Mouse (Mus musculus) kidney, embryonic 14.5 days (tissue): ENCODE measurements around the gene Tbx4. TPM values are rescaled to one million over a fixed set of nuclear protein-coding genes. Genes with fewer than 3 reads are reported as not detected.
A peak's percentile ranks its signal among the peaks of the same experiment; 100 is the strongest.

Source experiments
- ATAC-seq: fragments of 200-750 bp; cut with Nextera tagmentation; 2 replicates; pipeline ENCODE4 v1.8.0; 2017; ENCODE audit warnings: moderate number of reproducible peaks, mild to moderate bottlenecking, moderate TSS enrichment, moderate library complexity; ENCODE audit not compliant: low FRiP score, low TSS enrichment
- H3K27ac ChIP-seq: fragments of 300-500 bp; sonication (generic); 2 replicates; pipeline ENCODE4 v1.5.1; 2014; ENCODE audit warnings: low read depth, mild to moderate bottlenecking, low read length, moderate library complexity, mixed read lengths
- H3K27me3 ChIP-seq: fragments of 300-500 bp; sonication (generic); 2 replicates; pipeline ENCODE4 v1.6.1; 2014; ENCODE audit warnings: mild to moderate bottlenecking, low read length; ENCODE audit not compliant: control insufficient read depth, insufficient read depth
- H3K36me3 ChIP-seq: fragments of 300-500 bp; sonication (generic); 2 replicates; pipeline ENCODE4 v1.6.1; 2014; ENCODE audit warnings: low read length, mixed read lengths; ENCODE audit not compliant: control insufficient read depth, insufficient read depth
- H3K4me1 ChIP-seq: fragments of 300-500 bp; sonication (generic); 2 replicates; pipeline ENCODE4 v1.6.1; 2014; ENCODE audit warnings: low read length, mixed read lengths; ENCODE audit not compliant: control insufficient read depth, insufficient read depth
- H3K4me2 ChIP-seq: fragments of 300-500 bp; sonication (generic); replicated peaks from 2 replicates; pipeline ENCODE4 v1.6.1; 2014; ENCODE audit warnings: low read depth, mild to moderate bottlenecking, low read length
- H3K4me3 ChIP-seq: fragments of 300-500 bp; sonication (generic); 2 replicates; pipeline ENCODE4 v1.5.1; 2014; ENCODE audit warnings: mild to moderate bottlenecking, low read length
- H3K9ac ChIP-seq: fragments of 300-500 bp; sonication (generic); 2 replicates; pipeline ENCODE4 v1.6.1; 2014; ENCODE audit warnings: low read depth, mild to moderate bottlenecking, low read length, moderate library complexity
- H3K9me3 ChIP-seq: fragments of 300-500 bp; sonication (generic); 2 replicates; pipeline ENCODE4 v1.6.1; 2016; ENCODE audit warnings: low read length; ENCODE audit not compliant: control insufficient read depth
- WGBS: fragments of 180-500 bp; shearing (Covaris S2); extraction: QIAGEN DNeasy Blood & Tissue Kit; methylation state at CpG from one replicate; pipeline ENCODE4 v1.1.7; 2014; 5-methylcytosine and 5-hydroxymethylcytosine counted together
- polyA plus RNA-seq: library from polyadenylated mRNA; unstranded; fragments of >200 nt; fragmentation: Nextera tagmentation; extraction: Ambion mirVana; gene quantifications from 2 replicates; pipeline ENCODE4 v1.2.1, GENCODE M21; 2014

Tbx4 gene
- 0.06 TPM in 1 of 2 replicates, not detected in the other for polyA plus RNA-seq

DNA sequence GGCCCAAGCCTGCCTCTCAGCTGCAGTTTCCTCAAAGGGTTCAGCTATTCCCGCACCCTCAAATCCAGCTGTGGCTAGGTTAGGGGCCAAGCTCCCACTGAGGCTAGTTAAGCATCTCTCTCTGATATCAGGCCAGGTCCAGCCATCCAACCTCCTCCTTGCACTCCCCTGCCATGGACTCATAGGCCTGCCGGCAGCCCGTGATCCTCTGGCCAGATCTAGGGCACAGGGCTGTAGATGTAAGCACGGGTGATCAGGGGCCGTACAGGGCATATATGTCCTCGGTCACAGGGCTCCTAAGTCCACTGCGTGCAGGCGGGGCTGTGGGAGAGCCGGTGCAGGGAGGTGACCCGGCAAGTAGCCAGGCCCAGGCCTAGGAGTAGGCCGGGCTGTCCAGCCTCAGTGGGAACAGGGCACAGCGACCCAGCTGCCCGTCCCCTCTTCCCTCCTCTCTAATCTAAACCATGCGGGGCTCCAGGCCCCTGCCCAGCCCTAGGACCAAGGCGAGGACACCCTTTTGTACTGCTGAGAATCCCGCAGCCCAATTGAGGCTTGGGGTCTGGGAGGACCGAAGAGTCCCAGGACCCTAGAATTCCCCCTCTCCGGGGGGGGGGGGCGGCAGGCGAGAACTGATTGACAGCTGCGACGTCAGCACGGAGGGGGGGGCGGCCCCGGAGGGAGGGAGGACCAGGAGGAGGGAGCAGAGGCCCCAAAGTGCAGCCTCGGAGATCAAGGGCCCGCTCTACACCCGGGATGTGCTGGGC is at the start of gene Tbx4:
TSS of gene Tbx4 (plus strand) at position 758 of the 764 bp plus-strand sequence.
- Histone ChIP-seq H3K36me3 (no peaks in the 10 kb centered on the region), H3K4me1 (no peaks in the 10 kb centered on the region), H3K27me3 (peaks cover 69% of the 10 kb centered on the region), H3K9me3 (no peaks in the 10 kb centered on the region), H3K4me2 (no peak within 1 kb of the TSS), H3K27ac (no peak within 1 kb of the TSS), H3K9ac (no peak within 1 kb of the TSS), H3K4me3 (no peak within 1 kb of the TSS)
- ATAC-seq, result no peak; the same call in 1 of the 2 replicates
- WGBS, result 20% methylated on average over 22 of the region's 28 CpGs

DNA sequence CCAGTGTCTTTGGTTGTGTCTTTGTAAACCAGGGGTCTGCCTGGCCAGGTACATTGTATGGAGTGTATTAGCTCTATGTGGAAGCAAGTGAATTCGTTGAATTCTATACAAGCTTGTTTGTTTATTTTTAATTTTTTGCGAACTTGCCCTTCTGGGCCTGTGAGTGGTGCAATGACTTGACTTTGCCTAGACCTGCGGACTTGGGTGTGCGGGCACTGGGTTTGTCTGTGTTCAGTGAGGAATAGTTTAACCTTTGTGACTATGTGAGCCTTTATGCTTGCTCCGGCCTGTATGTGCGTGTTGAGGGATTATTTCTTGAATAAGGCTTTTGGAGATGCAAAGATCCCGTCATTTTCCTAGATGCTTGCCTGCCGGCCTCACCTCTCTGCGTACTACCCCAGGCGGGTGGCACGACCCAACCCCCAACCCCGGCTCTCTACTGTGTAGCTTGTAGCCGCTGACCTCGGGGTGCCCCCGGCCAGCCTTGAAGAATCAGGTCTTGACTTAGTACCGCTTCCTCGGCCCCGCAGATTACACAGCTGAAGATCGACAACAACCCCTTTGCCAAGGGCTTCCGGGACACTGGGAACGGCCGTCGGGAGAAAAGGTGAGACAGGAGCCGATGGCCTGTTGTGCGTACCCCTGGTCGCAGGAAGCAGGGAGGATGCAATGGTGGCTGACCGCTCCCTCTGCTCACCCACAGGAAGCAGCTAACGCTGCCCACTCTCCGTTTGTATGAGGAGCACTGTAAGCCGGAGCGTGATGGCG is 49.5 kb upstream of the Tbx4 start:
- H3K4me2 ChIP-seq, result peak overlapping the region; percentile 78
- peaks cover 41% of the 10 kb centered on the region for H3K36me3 ChIP-seq
- peaks cover 15% of the 10 kb centered on the region for H3K4me1 ChIP-seq
- peak overlapping the region; percentile 97 for H3K9ac ChIP-seq
- no peaks in the 10 kb centered on the region for H3K9me3 ChIP-seq
- peaks cover 43% of the 10 kb centered on the region for H3K27me3 ChIP-seq
- H3K4me3 ChIP-seq, result peak overlapping the region; percentile 73
- no peak for ATAC-seq
- 4% methylated on average over 32 of the region's 32 CpGs for WGBS
- H3K27ac ChIP-seq, result peak overlapping the region; percentile 88

DNA sequence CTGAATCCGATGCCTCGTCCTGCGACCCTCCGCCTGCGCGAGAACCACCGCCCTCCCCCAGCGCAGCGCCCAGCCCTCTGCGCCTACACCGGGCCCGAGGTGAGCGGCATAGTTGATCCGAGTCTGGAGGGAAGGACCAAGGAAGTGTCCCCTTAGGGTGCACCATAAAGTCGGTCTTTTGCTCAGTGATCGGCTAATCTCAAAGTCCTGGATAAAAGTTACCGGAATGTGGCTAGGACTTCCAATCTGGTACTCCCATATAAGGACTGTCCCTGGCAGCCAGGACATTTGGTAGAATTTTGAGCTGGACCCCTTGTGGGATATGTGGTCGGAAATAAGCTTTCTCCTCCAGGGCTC is 49.0 kb upstream of the Tbx4 start:
- H3K27me3 ChIP-seq, result peaks cover 40% of the 10 kb centered on the region

DNA sequence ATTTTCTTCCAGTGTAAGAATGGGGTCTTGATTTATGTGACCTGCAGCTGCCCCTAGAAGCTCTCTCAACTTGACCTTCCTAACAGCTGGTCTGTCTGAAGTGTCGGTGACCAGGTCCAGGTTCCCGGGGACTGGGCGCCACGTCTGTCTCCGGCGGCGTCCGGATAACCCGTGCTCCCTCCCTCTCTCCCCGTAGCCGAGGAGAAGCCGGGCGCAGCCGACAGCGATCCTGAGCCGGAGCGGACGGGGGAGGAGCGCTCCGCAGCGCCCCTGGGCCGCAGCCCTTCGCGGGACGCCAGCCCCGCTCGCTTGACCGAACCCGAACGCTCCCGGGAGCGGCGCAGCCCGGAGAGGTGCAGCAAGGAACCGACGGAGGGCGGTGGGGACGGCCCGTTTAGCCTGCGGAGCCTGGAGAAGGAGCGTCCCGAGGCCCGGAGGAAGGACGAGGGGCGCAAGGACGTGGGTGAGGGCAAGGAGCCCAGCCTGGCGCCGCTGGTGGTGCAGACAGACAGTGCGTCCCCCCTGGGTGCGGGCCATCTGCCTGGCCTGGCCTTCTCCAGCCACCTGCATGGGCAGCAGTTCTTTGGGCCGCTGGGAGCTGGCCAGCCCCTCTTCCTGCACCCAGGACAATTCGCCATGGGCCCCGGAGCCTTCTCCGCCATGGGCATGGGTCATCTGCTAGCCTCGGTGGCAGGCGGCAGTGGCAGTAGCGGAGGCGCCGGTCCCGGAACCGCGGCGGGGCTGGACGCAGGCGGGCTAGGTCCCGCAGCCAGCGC is 48.4 kb upstream of the Tbx4 start:
- ATAC-seq, result no peak
- WGBS, result 2% methylated on average over 57 of the region's 67 CpGs
- H3K4me1 ChIP-seq, result peaks cover 22% of the 10 kb centered on the region
- peak overlapping the region; percentile 73 for H3K4me3 ChIP-seq
- H3K27ac ChIP-seq, result peak overlapping the region; percentile 88
- no peaks in the 10 kb centered on the region for H3K9me3 ChIP-seq
- H3K27me3 ChIP-seq, result peaks cover 40% of the 10 kb centered on the region
- H3K9ac ChIP-seq, result peak overlapping the region; percentile 97
- peak overlapping the region; percentile 78 for H3K4me2 ChIP-seq
- peaks cover 45% of the 10 kb centered on the region for H3K36me3 ChIP-seq

More for the DNA sequence above, 49.0 kb upstream of the Tbx4 start:
- ATAC-seq, result no peak
- peak overlapping the region; percentile 97 for H3K9ac ChIP-seq
- peaks cover 17% of the 10 kb centered on the region for H3K4me1 ChIP-seq
- H3K4me3 ChIP-seq, result peak overlapping the region; percentile 73
- H3K4me2 ChIP-seq, result peak overlapping the region; percentile 78
- peaks cover 45% of the 10 kb centered on the region for H3K36me3 ChIP-seq
- H3K27ac ChIP-seq, result peak overlapping the region; percentile 88
- WGBS, result 2% methylated on average over 18 of the region's 18 CpGs
- no peaks in the 10 kb centered on the region for H3K9me3 ChIP-seq

DNA sequence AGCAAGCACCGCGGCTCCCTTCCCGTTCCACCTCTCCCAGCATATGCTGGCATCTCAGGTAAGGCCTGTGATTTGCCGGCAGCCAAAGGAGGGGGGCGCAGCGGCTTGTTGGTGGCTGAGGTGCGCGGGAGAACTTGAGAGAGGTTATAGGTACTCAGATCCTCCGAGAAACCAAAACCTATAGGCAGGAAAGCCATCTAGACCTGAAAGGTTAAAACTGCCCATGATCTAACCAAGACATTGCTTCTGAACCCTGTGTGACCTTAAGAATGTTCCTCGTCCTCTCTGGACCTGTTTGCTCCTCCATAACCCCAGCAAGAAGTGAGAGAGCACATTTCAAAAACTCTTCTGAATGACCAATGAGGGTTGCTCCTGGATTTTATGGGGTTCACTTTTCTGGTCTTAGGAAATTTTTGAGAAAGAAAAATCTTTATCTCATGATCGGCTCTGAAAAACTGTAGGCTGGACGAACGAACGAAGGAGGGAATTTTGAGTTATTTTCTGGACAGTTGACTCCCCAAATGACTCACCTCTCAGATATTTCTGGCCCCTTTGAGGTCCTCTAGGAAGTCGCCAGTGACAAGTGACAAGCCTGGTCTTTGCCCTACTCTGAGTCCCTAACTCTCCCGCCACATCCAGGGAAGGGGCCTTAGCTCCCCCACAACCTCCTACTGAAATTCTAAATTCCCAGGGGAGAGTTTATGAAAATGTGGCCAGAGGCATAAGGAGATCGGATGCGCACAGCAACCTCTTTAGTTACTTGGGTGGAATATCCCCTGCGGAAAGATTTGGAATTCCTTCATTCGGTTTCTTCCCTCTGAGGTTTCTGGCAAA is 47.6 kb upstream of the Tbx4 start:
- peak overlapping the region; percentile 73 for H3K4me3 ChIP-seq
- peak overlapping the region; percentile 78 for H3K4me2 ChIP-seq
- peaks cover 45% of the 10 kb centered on the region for H3K36me3 ChIP-seq
- peak overlapping the region; percentile 88 for H3K27ac ChIP-seq
- no peaks in the 10 kb centered on the region for H3K9me3 ChIP-seq
- peaks cover 40% of the 10 kb centered on the region for H3K27me3 ChIP-seq
- no peak for ATAC-seq
- WGBS, result 12% methylated on average over 19 of the region's 20 CpGs
- peaks cover 25% of the 10 kb centered on the region for H3K4me1 ChIP-seq
- peak overlapping the region; percentile 97 for H3K9ac ChIP-seq

DNA sequence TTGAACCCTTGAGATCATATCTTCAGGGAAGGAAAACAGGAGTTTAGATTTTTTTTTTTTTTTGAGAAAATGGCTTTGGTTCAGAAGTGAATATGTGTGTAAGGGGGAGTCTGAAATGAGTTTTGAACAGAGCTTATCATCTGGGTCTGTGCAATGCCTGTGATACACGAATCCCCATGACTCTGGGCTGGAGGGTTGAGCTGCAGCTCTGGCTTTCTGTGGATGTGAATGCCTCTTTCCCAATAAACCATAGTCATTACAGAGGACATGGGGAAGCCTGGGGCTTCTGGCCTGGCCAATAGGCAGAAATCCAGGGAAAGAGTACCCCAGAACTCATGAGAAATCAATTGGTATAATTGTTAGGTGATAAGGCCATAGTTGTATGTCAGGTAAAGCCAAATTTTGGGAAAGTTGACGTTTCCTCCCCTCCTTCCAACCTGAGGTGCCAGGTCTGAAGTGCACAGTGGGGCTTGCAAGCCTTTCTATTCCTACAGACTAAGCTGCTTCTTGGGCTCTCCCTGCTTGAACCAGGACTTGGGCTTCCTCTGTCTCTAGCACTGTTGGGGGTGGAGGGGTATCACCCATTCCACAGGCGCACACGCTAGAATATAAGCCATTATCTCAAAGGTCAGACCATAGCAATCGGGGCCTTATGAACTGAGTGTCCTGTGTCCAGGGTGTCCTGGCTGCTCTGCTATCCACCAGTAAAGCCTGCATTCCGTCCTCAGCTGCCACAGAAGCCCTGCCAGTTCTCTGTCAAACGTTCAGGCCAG is 46.8 kb upstream of the Tbx4 start:
- no peaks in the 10 kb centered on the region for H3K9me3 ChIP-seq
- peaks cover 25% of the 10 kb centered on the region for H3K4me1 ChIP-seq
- peak overlapping the region; percentile 78 for H3K4me2 ChIP-seq
- peak overlapping the region; percentile 88; the same call in 1 of the 2 replicates for H3K27ac ChIP-seq
- WGBS, result 21% methylated on average over 7 of the region's 7 CpGs
- H3K4me3 ChIP-seq, result peak overlapping the region; percentile 73
- ATAC-seq, result no peak
- peaks cover 40% of the 10 kb centered on the region for H3K27me3 ChIP-seq
- H3K36me3 ChIP-seq, result peaks cover 45% of the 10 kb centered on the region
- H3K9ac ChIP-seq, result peak overlapping the region; percentile 97

DNA sequence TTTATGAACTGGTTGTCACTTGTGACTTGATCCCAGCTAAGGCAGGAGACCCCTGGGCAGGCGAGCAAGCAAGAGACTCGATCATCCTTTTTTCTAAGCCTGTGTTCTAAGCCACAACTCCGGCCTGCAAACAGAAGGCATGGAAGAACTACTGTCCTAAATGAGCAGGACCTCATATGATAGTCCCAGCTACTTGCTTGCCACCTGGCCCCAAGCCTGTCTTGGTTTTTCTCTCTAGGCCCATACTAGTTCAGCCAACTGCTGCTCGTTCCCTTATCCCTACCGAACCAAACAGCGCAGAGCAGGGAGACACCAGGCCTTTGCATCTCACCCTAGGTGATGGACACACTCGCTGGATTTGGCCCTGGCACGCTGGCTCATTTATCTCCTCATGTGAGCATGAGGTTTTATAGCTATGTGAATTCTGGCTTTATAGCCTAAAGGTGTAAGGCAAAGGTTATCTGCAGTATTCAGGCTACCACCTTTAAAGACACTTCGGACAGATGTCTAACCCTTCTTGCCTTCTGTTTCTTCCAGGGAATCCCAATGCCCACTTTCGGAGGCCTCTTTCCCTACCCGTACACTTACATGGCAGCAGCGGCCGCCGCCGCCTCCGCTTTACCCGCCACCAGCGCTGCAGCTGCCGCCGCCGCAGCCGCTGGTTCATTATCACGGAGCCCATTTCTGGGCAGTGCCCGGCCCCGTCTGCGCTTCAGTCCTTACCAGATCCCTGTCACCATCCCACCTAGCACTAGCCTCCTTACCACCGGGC is 46.0 kb upstream of the Tbx4 start:
- Histone ChIP-seq H3K27me3 (peaks cover 33% of the 10 kb centered on the region), H3K27ac (peak overlapping the region; percentile 87), H3K4me3 (peak overlapping the region; percentile 73), H3K9me3 (no peaks in the 10 kb centered on the region), H3K4me1 (peaks cover 30% of the 10 kb centered on the region), H3K9ac (peak overlapping the region; percentile 97), H3K36me3 (peaks cover 37% of the 10 kb centered on the region), H3K4me2 (peak overlapping the region; percentile 78)
- ATAC-seq, result no peak
- 13% methylated on average over 27 of the region's 27 CpGs for WGBS
